Mouse (Mus musculus): ENCODE data around the gene Zfp865.

DNA sequence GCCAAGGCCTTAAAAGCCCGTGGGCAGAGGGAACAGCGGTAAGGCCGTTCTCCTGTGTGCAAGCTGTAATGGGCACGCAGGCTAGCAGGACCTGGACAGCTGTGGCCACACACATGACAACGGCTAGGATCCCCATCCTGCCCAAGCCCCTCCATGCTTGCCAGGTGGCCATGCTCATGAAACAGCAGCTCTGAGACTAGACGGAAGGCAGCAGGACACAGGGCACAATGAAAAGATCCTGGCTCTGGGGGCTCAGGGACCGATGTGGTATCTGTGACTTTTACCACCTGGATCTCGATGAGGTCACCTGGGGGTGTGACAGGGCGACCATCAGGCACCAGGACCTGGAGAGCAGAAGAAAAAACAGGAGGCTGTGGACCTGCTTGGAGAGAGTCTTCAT, 16.0 kb downstream of the Zfp865 start:
- TF ChIP-seq POLR2A (IDR thresholded peaks at IDR 0.05; ENCODE audit: control insufficient read depth, low read depth, low read length): no peak
- no peak for TF ChIP-seq CTCF (IDR thresholded peaks at IDR 0.05; ENCODE audit: control insufficient read depth, insufficient read depth, insufficient replicate concordance, low read depth, low read length)
